Mouse (Mus musculus): ENCODE measurements at regions not wholly inside any gene's neighbourhood (a gene's known extent, or its start where the extent isn't known, plus 50 kb on each side); places are given as distances from the start of the nearest gene placed in this dataset.

- no peak for DNase-seq
Observed at GRCm38 (mm10) chr1:73285342-73285741, 269.6 kb upstream of the Tnp1 start.

- peak; percentile 37 for DNase-seq
Observed at GRCm38 (mm10) chr1:73274480-73274879, 258.8 kb upstream of the Tnp1 start.

GRCm38 (mm10) chr1:73270787-73271391 lies 255.2 kb upstream of the Tnp1 start:
- DNase-seq: no peak

GRCm38 (mm10) chr1:73269051-73269755 lies 253.5 kb upstream of the Tnp1 start:
- DNase-seq: no peak

- DNase-seq: peak; percentile 25
Observed at GRCm38 (mm10) chr1:73265009-73265408, 249.3 kb upstream of the Tnp1 start.

GRCm38 (mm10) chr1:73264245-73264644 lies 248.5 kb upstream of the Tnp1 start:
- DNase-seq: no peak

GRCm38 (mm10) chr1:73259525-73260098 lies 243.9 kb upstream of the Tnp1 start:
- DNase-seq: no peak

GRCm38 (mm10) chr1:73257263-73257662 lies 241.6 kb upstream of the Tnp1 start:
- no peak for DNase-seq

- no peak for DNase-seq
Observed at GRCm38 (mm10) chr1:73251911-73252356, 236.2 kb upstream of the Tnp1 start.

GRCm38 (mm10) chr1:73244016-73244415 lies 228.3 kb upstream of the Tnp1 start:
- DNase-seq: no peak

GRCm38 (mm10) chr1:73242290-73242689 lies 226.6 kb upstream of the Tnp1 start:
- DNase-seq: no peak

GRCm38 (mm10) chr1:73236867-73237266 lies 221.2 kb upstream of the Tnp1 start:
- peak; percentile 31 for DNase-seq

GRCm38 (mm10) chr1:73233636-73234035 lies 217.9 kb upstream of the Tnp1 start:
- DNase-seq: no peak

- no peak for DNase-seq
Observed at GRCm38 (mm10) chr1:73233041-73233440, 217.3 kb upstream of the Tnp1 start.

- no peak for DNase-seq
Observed at GRCm38 (mm10) chr1:73230611-73231010, 214.9 kb upstream of the Tnp1 start.

- DNase-seq: no peak
Observed at GRCm38 (mm10) chr1:73227246-73227645, 211.5 kb upstream of the Tnp1 start.

- DNase-seq: no peak
Observed at GRCm38 (mm10) chr1:73221863-73222262, 206.2 kb upstream of the Tnp1 start.

GRCm38 (mm10) chr1:73214305-73214946 lies 198.7 kb upstream of the Tnp1 start:
- DNase-seq: no peak

- no peak for DNase-seq
Observed at GRCm38 (mm10) chr1:73207421-73207820, 191.7 kb upstream of the Tnp1 start.

GRCm38 (mm10) chr1:73205788-73206187 lies 190.1 kb upstream of the Tnp1 start:
- no peak for DNase-seq

- no peak for DNase-seq
Observed at GRCm38 (mm10) chr1:73200112-73200511, 184.4 kb upstream of the Tnp1 start.

GRCm38 (mm10) chr1:73190832-73191231 lies 175.1 kb upstream of the Tnp1 start:
- no peak for DNase-seq

- no peak for DNase-seq
Observed at GRCm38 (mm10) chr1:73188796-73189195, 173.1 kb upstream of the Tnp1 start.

- no peak for DNase-seq
Observed at GRCm38 (mm10) chr1:73184477-73184876, 168.8 kb upstream of the Tnp1 start.
